Mouse (Mus musculus): ENCODE measurements around the gene 9030624G23Rik. TPM values are rescaled to one million over a fixed set of nuclear protein-coding genes. Genes with fewer than 3 reads are reported as not detected.

9030624G23Rik gene
- polyA plus RNA-seq (2017; shearing (Covaris generic)), result not detected

GRCm38 (mm10) chr12:24097108-24097520 lies at the start of gene 9030624G23Rik:
Gene 9030624G23Rik (minus strand): TSS chr12:24097246.

Measured in activated CD4-positive, CD25-positive, alpha-beta regulatory T cell, adult 9 weeks (primary cell).